Mouse (Mus musculus): ENCODE measurements around the gene Gpr68.

DNA sequence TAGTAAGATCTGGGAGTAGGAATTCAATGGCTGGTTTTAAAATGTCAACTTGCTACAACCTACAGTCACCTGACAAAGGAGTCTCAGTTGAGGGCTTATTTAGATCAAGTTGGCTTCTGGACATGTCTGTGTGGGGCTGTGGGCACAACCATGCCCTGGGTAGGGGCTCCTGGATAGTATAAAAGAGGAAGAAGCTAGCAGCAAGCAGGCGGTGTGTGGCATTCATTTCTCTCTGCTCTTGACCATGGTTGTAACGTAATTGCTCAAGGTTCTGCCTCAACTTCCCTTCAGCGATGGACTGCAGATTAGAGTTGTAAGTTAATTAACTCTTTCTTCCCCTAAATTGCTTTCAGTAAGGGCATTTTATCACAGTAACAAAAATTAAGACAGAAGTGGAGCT is 55.6 kb downstream of the Gpr68 start:
- no peak for TF ChIP-seq CTCF (IDR thresholded peaks at IDR 0.05; ENCODE audit: extremely low read depth, insufficient read length, insufficient replicate concordance, low read depth, low read length)
- TF ChIP-seq POLR2A (IDR thresholded peaks at IDR 0.05; ENCODE audit: low read depth, low read length): no peak
